Mouse (Mus musculus) small intestine, adult 2 months (tissue): ENCODE data around the gene Utp4. TPM values are rescaled to one million over a fixed set of nuclear protein-coding genes. Genes with fewer than 3 reads are reported as not detected.
"Not testable (repeated sequence)": the region's sequence is repeated elsewhere in the genome, so short reads cannot be mapped to it uniquely, and the experiment has no call there.

ENCODE experiments used
- H3K27ac ChIP-seq: fragments of 200-500 bp; 2 replicates; pipeline ENCODE4 v1.5.1; 2012; ENCODE audit warnings: low read depth, low read length, control low read depth, inconsistent platforms; ENCODE audit not compliant: insufficient read depth
- H3K27me3 ChIP-seq: fragments of 200-500 bp; 2 replicates; pipeline ENCODE4 v1.6.1; 2012; ENCODE audit warnings: mild to moderate bottlenecking, moderate library complexity, low read length, inconsistent platforms; ENCODE audit not compliant: control insufficient read depth, insufficient read depth
- H3K36me3 ChIP-seq: fragments of 200-500 bp; 2 replicates; pipeline ENCODE4 v1.6.1; 2012; ENCODE audit warnings: mild to moderate bottlenecking, low read length, control low read depth, inconsistent platforms; ENCODE audit not compliant: control insufficient read depth, insufficient read depth
- H3K4me1 ChIP-seq: fragments of 200-500 bp; 2 replicates; pipeline ENCODE4 v1.6.1; 2012; ENCODE audit warnings: low read length, inconsistent platforms, mixed read lengths; ENCODE audit not compliant: control insufficient read depth, insufficient read depth, insufficient read length
- H3K4me3 ChIP-seq: fragments of 200-500 bp; 2 replicates; pipeline ENCODE4 v1.5.1; 2012; ENCODE audit warnings: low read depth, mild to moderate bottlenecking, control low read depth, inconsistent platforms, low read length, moderate library complexity
- CTCF ChIP-seq: fragments of 200-500 bp; IDR thresholded peaks from 2 replicates; pipeline ENCODE4 v1.5.1; 2012; ENCODE audit warnings: low read depth, mild to moderate bottlenecking, control low read depth, inconsistent platforms, low read length, moderate library complexity, mixed read lengths; ENCODE audit not compliant: insufficient replicate concordance, insufficient read length; ENCODE audit errors: extremely low read depth
- POLR2A ChIP-seq: fragments of 200-500 bp; IDR thresholded peaks from 2 replicates; pipeline ENCODE4 v1.6.1; 2012; ENCODE audit warnings: low read depth, mild to moderate bottlenecking, control low read depth, inconsistent platforms, low read length, moderate library complexity
- WGBS: fragments of 180-500 bp; shearing (Covaris S2); methylation state at CpG from one replicate; pipeline ENCODE4 v1.1.7; 2018; 5-methylcytosine and 5-hydroxymethylcytosine counted together
- polyA plus RNA-seq: library from polyadenylated mRNA; depleted of rRNA; stranded (reverse); fragments of >200 nt; gene quantifications from 2 replicates; pipeline ENCODE4 v1.2.3, GENCODE M21; 2012

Utp4 gene
- polyA plus RNA-seq, 1 experiment: 7.7 TPM

DNA sequence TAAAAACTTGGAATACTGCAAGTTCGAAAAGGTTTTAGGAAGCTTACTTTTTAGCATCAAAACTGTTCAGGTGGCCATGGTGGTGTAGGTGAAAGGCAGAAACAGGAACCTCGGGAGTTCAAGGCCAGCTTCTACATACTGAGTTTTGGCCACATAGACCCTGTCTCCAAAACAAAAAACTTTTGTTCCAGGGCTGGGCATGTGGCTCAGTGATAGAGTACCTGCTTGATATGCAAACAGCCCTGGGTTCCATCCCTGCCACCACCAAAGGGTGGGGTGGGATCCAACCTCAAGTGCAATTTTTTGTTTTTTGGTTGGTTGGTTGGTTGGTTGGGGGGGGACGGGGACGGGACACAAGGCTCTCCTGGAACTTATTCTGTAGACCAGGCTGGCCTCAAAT is 32.0 kb downstream of the Utp4 start:
- H3K36me3 ChIP-seq: peaks cover 14% of the 10 kb centered on the region
- H3K27ac ChIP-seq: no peak overlapping the region; the same call in 1 of the 2 replicates
- H3K4me1 ChIP-seq: 0 out of 2 replicates have a peak, but pooled peaks cover 2% of the 10 kb centered on the region
- 85% methylated on average over 4 of the region's 4 CpGs for WGBS
- no peak overlapping the region for H3K4me3 ChIP-seq
- no peaks in the 10 kb centered on the region for H3K27me3 ChIP-seq
- TF ChIP-seq CTCF (no peak), POLR2A (no peak)

DNA sequence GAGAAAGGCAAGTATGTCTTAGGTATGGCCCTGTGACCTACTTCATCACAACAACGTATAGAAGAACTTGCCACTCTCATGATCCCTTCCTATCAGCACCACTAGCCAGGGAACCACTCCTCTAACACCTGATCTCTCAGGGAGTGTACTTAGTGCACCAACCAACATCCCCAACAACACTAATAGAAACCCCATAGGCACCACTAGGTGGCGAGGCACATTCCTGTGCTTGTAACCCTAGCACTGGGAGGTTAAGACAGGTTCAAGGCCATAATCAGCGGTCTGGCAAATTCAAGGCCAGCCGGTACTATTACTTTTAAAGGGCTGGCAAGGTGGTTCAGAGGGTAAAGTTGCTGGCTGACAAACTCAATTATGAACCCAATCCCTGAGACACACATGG is 33.8 kb downstream of the Utp4 start:
- Histone ChIP-seq H3K36me3 (peaks cover 10% of the 10 kb centered on the region), H3K27me3 (no peaks in the 10 kb centered on the region), H3K4me3 (no peak overlapping the region), H3K27ac (no peak overlapping the region), H3K4me1 (0 out of 2 replicates have a peak, but pooled peaks cover 2% of the 10 kb centered on the region)
- TF ChIP-seq CTCF (peak; percentile 46; the same call in 1 of the 2 replicates), POLR2A (no peak)
- WGBS: 49% methylated on average over 4 of the region's 4 CpGs

DNA sequence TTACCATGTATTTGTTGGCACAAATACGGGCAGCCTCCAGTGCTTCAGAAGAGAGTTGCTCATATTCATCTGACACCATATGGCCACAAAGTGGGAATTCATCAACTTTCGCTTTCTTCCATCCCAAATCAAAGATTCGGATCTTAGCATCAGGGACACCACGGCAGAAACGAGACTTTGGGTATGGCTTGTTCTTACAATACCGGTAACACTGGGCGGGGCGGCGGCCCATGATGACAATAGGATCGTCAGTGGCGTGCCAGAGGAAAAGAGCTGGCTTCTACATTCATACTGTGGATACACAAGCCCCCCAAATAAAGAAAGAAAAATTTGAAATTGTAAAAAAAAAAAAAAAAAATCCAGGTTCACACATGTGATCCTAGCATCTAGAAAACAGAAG is 34.7 kb downstream of the Utp4 start:
- not testable (repeated sequence) for H3K4me1 ChIP-seq, H3K27ac ChIP-seq, H3K27me3 ChIP-seq, H3K36me3 ChIP-seq, H3K4me3 ChIP-seq
- WGBS: 93% methylated on average over 11 of the region's 11 CpGs

DNA sequence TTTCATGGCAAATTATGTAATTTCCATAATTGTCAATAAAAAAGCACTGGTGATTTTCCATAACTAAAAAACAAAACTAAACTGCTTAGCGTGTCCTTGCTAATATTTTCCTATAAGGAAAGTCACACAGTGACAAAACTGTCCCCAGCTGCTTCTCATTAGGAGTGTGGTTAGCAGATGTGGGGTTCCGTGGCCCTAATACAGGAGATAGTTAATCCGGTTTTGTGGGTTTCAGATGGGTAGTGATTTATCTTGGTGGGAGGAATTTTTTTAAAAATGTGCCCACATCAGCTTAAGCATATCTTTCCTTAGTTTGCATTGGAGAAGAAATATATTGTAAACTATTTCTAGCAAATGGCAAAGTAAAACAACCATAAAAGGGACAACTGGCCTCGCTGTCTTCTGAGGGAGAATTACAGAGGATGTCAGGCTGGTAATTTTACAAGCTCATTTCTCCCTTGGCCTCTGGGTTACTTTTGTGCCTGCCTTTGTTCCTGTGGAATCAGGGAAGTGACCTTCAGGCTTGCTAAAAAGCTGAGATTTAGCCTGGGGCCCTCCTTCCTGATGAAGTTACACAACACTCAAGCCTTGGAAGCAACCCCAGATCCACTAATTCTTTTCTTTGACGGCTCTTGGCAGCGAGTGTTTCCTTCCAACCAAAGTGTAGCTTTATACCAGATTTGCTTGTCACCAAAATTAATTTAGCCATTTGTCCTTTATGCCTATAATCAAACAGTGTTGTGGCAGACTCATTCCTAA is 35.9 kb downstream of the Utp4 start:
- WGBS: 54% methylated on average over 6 of the region's 6 CpGs
- no peak for TF ChIP-seq POLR2A
- TF ChIP-seq CTCF: no peak
- no peaks in the 10 kb centered on the region for H3K27me3 ChIP-seq
- H3K4me1 ChIP-seq: peaks cover 2% of the 10 kb centered on the region; the same call in 1 of the 2 replicates
- H3K27ac ChIP-seq: peak overlapping the region; percentile 33
- H3K4me3 ChIP-seq: no peak overlapping the region
- no peaks in the 10 kb centered on the region for H3K36me3 ChIP-seq

DNA sequence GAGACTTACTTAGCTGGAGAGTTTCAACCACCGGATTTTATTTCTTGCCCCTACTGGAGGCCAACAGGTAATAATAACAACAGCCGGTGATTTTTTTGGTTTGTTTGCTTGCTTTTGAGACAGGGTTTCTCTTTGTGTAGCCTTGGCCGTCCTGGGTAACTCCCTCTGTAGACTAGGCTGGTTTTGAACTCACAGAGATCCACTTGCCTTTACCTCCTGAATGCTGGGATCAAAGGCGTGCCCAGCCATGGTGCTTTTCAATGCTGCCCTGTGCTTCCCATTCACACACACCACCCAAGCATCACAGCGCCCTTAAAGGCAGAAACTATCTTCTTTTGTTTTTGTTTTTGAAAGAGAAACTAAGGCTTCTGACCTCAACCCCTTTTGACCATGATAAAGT is 36.5 kb downstream of the Utp4 start:
- peaks cover 3% of the 10 kb centered on the region; the same call in 1 of the 2 replicates for H3K4me1 ChIP-seq
- no peaks in the 10 kb centered on the region for H3K36me3 ChIP-seq
- TF ChIP-seq POLR2A (no peak), CTCF (no peak)
- H3K27ac ChIP-seq: peak overlapping the region; percentile 33
- no peak overlapping the region for H3K4me3 ChIP-seq
- 79% methylated on average over 5 of the region's 5 CpGs for WGBS
- no peaks in the 10 kb centered on the region for H3K27me3 ChIP-seq

DNA sequence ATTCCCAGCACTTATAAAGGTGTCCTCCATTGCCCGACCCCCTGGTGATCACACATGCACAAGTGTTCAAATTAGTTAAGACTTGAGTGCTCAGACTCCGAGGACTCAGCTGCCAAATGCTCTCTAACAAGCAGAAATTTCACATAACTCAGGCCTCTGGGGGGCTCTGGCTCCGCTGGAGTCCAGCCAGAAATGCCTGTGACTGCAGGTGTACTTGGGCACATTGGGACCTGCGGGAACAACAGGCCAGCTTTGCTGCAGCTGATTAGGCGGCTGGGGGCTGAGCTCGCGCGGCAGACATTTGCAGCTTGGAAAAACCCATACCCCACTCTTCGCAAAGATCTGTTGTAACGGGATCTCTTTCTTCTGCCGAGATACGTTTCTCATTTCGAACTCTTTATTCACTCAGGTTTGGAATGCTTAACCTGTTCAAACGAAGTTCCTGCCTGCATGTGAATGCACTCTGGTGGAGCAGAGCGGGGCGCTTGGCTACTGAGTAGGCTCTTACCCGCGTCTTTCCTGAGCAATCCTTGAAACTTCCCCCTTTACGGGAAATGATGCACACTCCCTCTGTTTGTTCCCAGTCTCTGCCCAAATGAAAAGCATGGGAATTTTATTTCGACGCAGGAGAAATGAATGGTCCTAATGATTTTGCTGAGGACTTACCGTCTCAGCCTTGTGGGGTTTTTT is 39.1 kb downstream of the Utp4 start:
- Histone ChIP-seq H3K4me1 (peaks cover 2% of the 10 kb centered on the region; the same call in 1 of the 2 replicates), H3K36me3 (no peaks in the 10 kb centered on the region), H3K27me3 (no peaks in the 10 kb centered on the region), H3K4me3 (no peak overlapping the region), H3K27ac (0 out of 2 replicates have a peak overlapping the region, but pooled peaks have one; percentile 15)
- WGBS: 38% methylated on average over 22 of the region's 22 CpGs
- no peak for TF ChIP-seq POLR2A
- TF ChIP-seq CTCF: no peak

DNA sequence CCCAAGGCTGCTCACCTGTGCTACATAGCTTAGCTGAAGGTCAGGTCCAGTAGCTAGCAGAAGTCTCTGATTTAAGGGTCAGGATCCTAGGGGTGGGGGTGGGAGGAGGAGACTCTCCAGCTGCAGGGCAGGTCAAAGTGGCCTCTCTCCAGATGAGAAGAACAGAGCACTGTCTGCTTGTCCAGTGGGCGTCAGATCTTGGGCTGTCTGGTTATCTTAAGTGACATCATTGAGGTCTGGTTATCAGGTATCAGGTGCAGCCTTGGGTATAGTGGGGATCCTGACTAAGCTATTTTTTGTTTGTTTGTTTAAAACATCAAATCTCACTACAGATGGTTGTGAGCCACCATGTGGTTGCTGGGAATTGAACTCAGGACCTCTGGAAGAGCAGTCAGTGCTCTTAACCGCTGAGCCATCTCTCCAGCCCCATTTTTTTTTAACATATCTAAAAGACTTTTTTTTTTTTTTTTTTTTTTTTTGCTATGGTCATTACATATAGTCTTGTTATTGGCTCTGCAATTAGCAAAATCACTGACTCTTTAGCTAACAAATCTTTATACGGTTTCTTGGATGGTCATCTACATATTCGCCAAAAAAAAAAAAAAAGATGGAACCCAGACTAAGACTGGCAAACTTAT is 40.2 kb downstream of the Utp4 start:
- no peak for TF ChIP-seq POLR2A
- TF ChIP-seq CTCF: no peak
- Histone ChIP-seq H3K27me3 (no peaks in the 10 kb centered on the region), H3K4me1 (peaks cover 2% of the 10 kb centered on the region; the same call in 1 of the 2 replicates), H3K27ac (no peak overlapping the region), H3K4me3 (no peak overlapping the region), H3K36me3 (no peaks in the 10 kb centered on the region)
- WGBS: 86% methylated on average over 4 of the region's 4 CpGs
